In genomic region chr10:108330964-108331363, GRCm38 (mm10) we compare ENCODE assay signal across 8 mouse cellular contexts. TPM values are rescaled to one million over a fixed set of nuclear protein-coding genes. Genes with fewer than 3 reads are reported as not detected.
DNase-seq lines count a peak whose midpoint lies in the region; ATAC-seq and TF ChIP-seq lines count a peak whose summit lies in the region.

No protein-coding gene starts in this region.

- H3K4me3 ChIP-seq in kidney, postnatal 0 days (replicated peaks; ENCODE audit: low read depth, low read length) = peak overlapping the region; percentile 90
- H3K4me3 ChIP-seq in forebrain, embryonic 10.5 days = peak overlapping the region; percentile 87
- H3K4me3 ChIP-seq in intestine, embryonic 15.5 days (replicated peaks) = no peak overlapping the region
- no peak overlapping the region for H3K4me3 ChIP-seq in neural tube, embryonic 12.5 days

- H3K4me1 ChIP-seq in kidney, postnatal 0 days (replicated peaks; ENCODE audit: insufficient read depth, low read length) = peaks cover 10% of the 10 kb centered on the region; the same call in 1 of the 2 replicates
- peaks cover 41% of the 10 kb centered on the region for H3K4me1 ChIP-seq in forebrain, embryonic 10.5 days
- 0 out of 2 replicates have a peak, but pooled peaks cover 3% of the 10 kb centered on the region for H3K4me1 ChIP-seq in intestine, embryonic 15.5 days (replicated peaks)
- H3K4me1 ChIP-seq in neural tube, embryonic 12.5 days = no peaks in the 10 kb centered on the region

- WGBS in kidney, postnatal 0 days = 11% methylated on average over 10 of the region's 10 CpGs
- 10% methylated on average over 10 of the region's 10 CpGs for WGBS in forebrain, embryonic 10.5 days
- WGBS in intestine, embryonic 15.5 days = 9% methylated on average over 10 of the region's 10 CpGs
- WGBS in neural tube, embryonic 12.5 days = 8% methylated on average over 10 of the region's 10 CpGs

- no peak for TF ChIP-seq CTCF in kidney, postnatal 0 days (IDR thresholded peaks at IDR 0.05; ENCODE audit: low read depth)

- H3K9ac ChIP-seq in kidney, postnatal 0 days (ENCODE audit: low read depth, low read length) = no peak overlapping the region
- H3K9ac ChIP-seq in intestine, embryonic 15.5 days = no peak overlapping the region
- no peak overlapping the region for H3K9ac ChIP-seq in neural tube, embryonic 12.5 days

- ATAC-seq in kidney, postnatal 0 days (replicated peaks; ENCODE audit: low FRiP score, low read depth) = no peak
- no peak for ATAC-seq in intestine, embryonic 15.5 days
- ATAC-seq in neural tube, embryonic 12.5 days (ENCODE audit: low FRiP score, low read depth) = no peak
- ATAC-seq in granulocyte monocyte progenitor cell, adult 5-6 weeks (replicated peaks; ENCODE audit: poor library complexity, severe bottlenecking) = no peak
- ATAC-seq in cerebellum, adult (ENCODE audit: insufficient number of reproducible peaks, low FRiP score, low TSS enrichment) = no peak

- peak overlapping the region; percentile 76 for H3K4me2 ChIP-seq in kidney, postnatal 0 days (ENCODE audit: low read length)
- peak overlapping the region; percentile 85 for H3K4me2 ChIP-seq in intestine, embryonic 15.5 days (replicated peaks)
- peak overlapping the region; percentile 80 for H3K4me2 ChIP-seq in neural tube, embryonic 12.5 days (replicated peaks)

- no peaks in the 10 kb centered on the region for H3K36me3 ChIP-seq in kidney, postnatal 0 days (ENCODE audit: insufficient read depth, low read length)
- H3K36me3 ChIP-seq in forebrain, embryonic 10.5 days (replicated peaks) = peaks cover 4% of the 10 kb centered on the region
- H3K36me3 ChIP-seq in intestine, embryonic 15.5 days = no peaks in the 10 kb centered on the region
- no peaks in the 10 kb centered on the region for H3K36me3 ChIP-seq in neural tube, embryonic 12.5 days

- no peaks in the 10 kb centered on the region for H3K9me3 ChIP-seq in kidney, postnatal 0 days (replicated peaks; ENCODE audit: low read length)
- no peaks in the 10 kb centered on the region for H3K9me3 ChIP-seq in forebrain, embryonic 10.5 days
- H3K9me3 ChIP-seq in intestine, embryonic 15.5 days = no peaks in the 10 kb centered on the region
- H3K9me3 ChIP-seq in neural tube, embryonic 12.5 days = no peaks in the 10 kb centered on the region

- H3K27me3 ChIP-seq in kidney, postnatal 0 days (ENCODE audit: insufficient read depth, low read length) = no peaks in the 10 kb centered on the region
- peaks cover 24% of the 10 kb centered on the region for H3K27me3 ChIP-seq in forebrain, embryonic 10.5 days (ENCODE audit: poor library complexity, severe bottlenecking)
- H3K27me3 ChIP-seq in intestine, embryonic 15.5 days (replicated peaks) = no peaks in the 10 kb centered on the region
- H3K27me3 ChIP-seq in neural tube, embryonic 12.5 days (replicated peaks) = peaks cover 11% of the 10 kb centered on the region

- no peak overlapping the region for H3K27ac ChIP-seq in kidney, postnatal 0 days
- no peak overlapping the region for H3K27ac ChIP-seq in forebrain, embryonic 10.5 days
- no peak overlapping the region for H3K27ac ChIP-seq in intestine, embryonic 15.5 days
- H3K27ac ChIP-seq in neural tube, embryonic 12.5 days = no peak overlapping the region

- DNase-seq in kidney, postnatal 0 days (ENCODE audit: low spot score) = no peak
- DNase-seq in kidney, postnatal 36 days = no peak
- DNase-seq in forebrain, embryonic 10.5 days (ENCODE audit: extremely low spot score, low spot score) = no peak
- DNase-seq in frontal cortex, postnatal 36 days (ENCODE audit: low spot score in 2 of 2) = no peak

RNA-seq across cellular contexts. Expression of gene Pawr, which starts 1.0 kb away (rescaled TPM):
- 21.0 and 28.5 TPM in 2 replicates for polyA plus RNA-seq in kidney, postnatal 0 days (2015; fragmentation: Nextera tagmentation; extraction: Ambion mirVana)
- polyA plus RNA-seq in forebrain, embryonic 10.5 days (2016; fragmentation: Nextera tagmentation; extraction: Ambion mirVana) = 12.7 and 14.7 TPM in 2 replicates
- polyA plus RNA-seq in intestine, embryonic 15.5 days (2015; fragmentation: Nextera tagmentation; extraction: Ambion mirVana) = 10.0 and 11.8 TPM in 2 replicates
- 13.7 and 14.2 TPM in 2 replicates for polyA plus RNA-seq in neural tube, embryonic 12.5 days (2016; fragmentation: Nextera tagmentation; extraction: Ambion mirVana)
- total RNA-seq in granulocyte monocyte progenitor cell, adult 5-6 weeks (2014; fragmentation: Nextera tagmentation) = 1.0 TPM in 1 of 2 replicates, not detected in the other
- not detected in 2 replicates for total RNA-seq in granulocyte monocyte progenitor cell, adult 5-6 weeks (2017)

Comparison
In these comparisons a context has a peak if more than half of its experiments do, and no peak if none do; other contexts are left out.
1. H3K4me3 ChIP-seq: peak in kidney, postnatal 0 days (single experiment) and forebrain, embryonic 10.5 days (single experiment); none in intestine, embryonic 15.5 days (single experiment) and neural tube, embryonic 12.5 days (single experiment).
2. Peak in every context shown above with its lines, with median percentiles within 50 percentile points of each other: H3K4me2 ChIP-seq.